12 mouse cellular contexts compared by ENCODE assay signal in genomic region chr16:63116456-63116855, GRCm38 (mm10).
DNase-seq lines count a peak whose midpoint lies in the region; ATAC-seq lines count a peak whose summit lies in the region.
"Had no signal": no experiment of that assay in that cellular context is flagged by ENCODE, and none has a peak within 500 bp of the region (broad histone marks: within the 10 kb centered on the region; RNA-seq: fewer than 3 reads in every experiment).

No protein-coding gene starts in this region.

- peak; percentile 10 for DNase-seq in gastrocnemius, postnatal 14 days
- DNase-seq in gastrocnemius, postnatal 36 days, result no peak
- DNase-seq in brain, adult 2 months (ENCODE audit: low read depth, low spot score), result peak; percentile 70
- peak; percentile 33 to 70 for DNase-seq in frontal cortex, postnatal 36 days (ENCODE audit: low spot score in 2 of 2)
- DNase-seq in left cerebral cortex, postnatal 10 days (ENCODE audit: extremely low spot score in 1 of 2, low spot score in 2 of 2), result peak; percentile 16 to 60
- no peak for DNase-seq in thymus, postnatal 0 days (ENCODE audit: low spot score)
- no peak for DNase-seq in cerebellum, postnatal 36 days
- DNase-seq: kidney, adult 11 months had no signal

- intact Hi-C loops in gastrocnemius, postnatal 14 days (cut with DNase I; ENCODE audit: low total_unique reads), result no loop called here
- intact Hi-C loops in gastrocnemius, postnatal 36 days (cut with DNase I), result no loop called here
- intact Hi-C loops in left cerebral cortex, postnatal 10 days (cut with DNase I), result no loop called here

- no peak for ATAC-seq in granulocyte monocyte progenitor cell, adult 5-6 weeks (replicated peaks; ENCODE audit: poor library complexity, severe bottlenecking)
- ATAC-seq: CD4-positive, CD25-positive, alpha-beta regulatory T cell, adult 4 months; liver, embryonic 12.5 days; midbrain, embryonic 16.5 days had no signal

Comparison
In these comparisons a context has a peak if more than half of its experiments do, and no peak if none do; other contexts are left out.
1. DNase-seq: peak in gastrocnemius, postnatal 14 days (single experiment), brain, adult 2 months (single experiment), frontal cortex, postnatal 36 days (2 of 2) and left cerebral cortex, postnatal 10 days (2 of 2); none in gastrocnemius, postnatal 36 days (0 of 2), thymus, postnatal 0 days (single experiment) and cerebellum, postnatal 36 days (0 of 2).